Mouse (Mus musculus): ENCODE results near the gene Grb10. TPM values are rescaled to one million over a fixed set of nuclear protein-coding genes. Genes with fewer than 3 reads are reported as not detected.

Grb10 gene
- total RNA-seq (2021): 10 to 100 TPM; 46.2 to 52.1 TPM

DNA sequence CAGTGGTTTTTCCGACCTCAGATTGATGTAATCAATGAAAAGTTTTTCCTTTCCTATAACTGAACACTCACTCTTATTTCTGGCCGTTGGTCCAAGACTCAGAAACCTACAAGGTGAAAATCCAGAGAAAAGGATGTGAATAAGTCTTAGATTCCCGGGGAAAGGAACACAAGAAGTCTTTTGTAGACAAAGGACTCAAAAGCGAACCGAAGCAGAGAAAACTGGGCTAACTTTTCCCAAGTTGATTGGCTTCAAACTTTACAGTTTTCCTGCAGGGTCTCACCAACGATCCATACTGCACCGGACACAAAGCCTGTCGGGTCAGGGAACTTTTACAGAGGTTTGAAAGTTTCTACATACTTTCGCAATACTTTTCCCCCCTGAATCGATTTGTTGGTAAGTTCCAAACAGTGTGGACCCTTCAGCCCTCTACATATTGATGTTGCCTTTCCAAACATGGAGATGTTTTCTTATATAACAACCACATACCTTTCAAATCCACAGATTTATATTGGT is at the start of gene Grb10:
Grb10 (minus strand) TSS at position 214 of the 516 bp plus-strand sequence.
- DNase-seq: no peak
- intact Hi-C loops (cut with DNase I): loop anchor here (10.0 kb wide), 1 partner anchor 316 kb away; no protein-coding TSS in a partner anchor

DNA sequence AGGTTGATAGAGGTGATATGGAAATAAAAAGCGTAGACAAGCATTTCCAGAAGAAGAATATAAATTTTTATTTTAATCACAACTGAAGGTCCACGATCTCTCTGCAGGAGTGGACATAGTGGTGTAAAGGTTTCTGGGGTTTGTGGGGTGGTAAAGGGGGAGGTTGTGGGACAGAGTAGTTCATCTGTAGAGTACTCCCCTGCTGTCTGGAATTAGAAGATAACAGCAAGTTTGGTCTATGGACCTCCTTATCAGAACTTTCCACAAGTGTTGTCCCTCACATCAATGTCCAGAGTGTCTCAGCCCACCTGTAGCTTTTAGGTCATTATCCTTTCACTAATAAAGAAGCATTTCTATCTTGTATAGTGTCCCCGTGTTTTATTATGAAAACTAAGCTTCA is 43.2 kb upstream of the Grb10 start:
- no peak for DNase-seq
- intact Hi-C loops (cut with DNase I): no loop called here

DNA sequence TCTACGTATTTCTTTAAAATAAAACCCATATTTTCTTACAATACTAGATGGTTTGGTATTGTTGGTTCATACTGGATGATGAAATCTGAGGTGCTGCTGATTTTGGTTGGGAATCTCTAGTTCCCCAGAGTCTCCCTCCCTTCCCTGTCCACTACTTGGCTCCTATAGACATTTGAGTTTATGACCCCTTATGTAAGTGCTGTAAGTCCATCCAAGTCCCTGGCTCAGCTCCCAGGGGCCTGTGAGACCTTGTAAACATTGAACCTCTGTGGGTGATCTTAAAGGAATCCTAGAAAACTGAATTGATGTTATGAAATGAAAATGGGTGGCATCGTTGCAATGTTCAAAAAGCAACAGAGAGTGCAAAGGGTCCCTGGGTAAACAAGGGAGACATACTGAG is 40.7 kb upstream of the Grb10 start:
- no peak for DNase-seq
- intact Hi-C loops (cut with DNase I): no loop called here

DNA sequence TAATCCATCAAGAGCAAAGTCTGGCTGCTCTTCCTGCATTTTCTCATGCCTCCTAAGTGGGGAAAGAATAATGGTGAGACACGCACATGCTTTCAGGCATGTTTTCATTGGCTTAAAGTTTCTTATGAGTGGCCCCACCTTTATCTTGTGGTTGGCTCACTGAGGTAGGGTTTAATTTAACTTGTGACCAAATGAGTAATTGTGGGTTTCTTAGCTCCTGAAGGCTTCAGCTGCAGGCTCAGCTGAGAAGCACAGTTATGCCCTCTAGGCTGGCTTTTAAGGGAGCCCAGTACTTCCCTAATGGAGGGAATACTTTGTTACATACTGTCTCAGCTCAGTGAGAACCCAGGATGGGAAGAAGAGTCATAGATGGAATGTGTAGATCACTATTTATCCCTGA is 37.0 kb upstream of the Grb10 start:
- intact Hi-C loops (cut with DNase I): no loop called here
- no peak for DNase-seq

DNA sequence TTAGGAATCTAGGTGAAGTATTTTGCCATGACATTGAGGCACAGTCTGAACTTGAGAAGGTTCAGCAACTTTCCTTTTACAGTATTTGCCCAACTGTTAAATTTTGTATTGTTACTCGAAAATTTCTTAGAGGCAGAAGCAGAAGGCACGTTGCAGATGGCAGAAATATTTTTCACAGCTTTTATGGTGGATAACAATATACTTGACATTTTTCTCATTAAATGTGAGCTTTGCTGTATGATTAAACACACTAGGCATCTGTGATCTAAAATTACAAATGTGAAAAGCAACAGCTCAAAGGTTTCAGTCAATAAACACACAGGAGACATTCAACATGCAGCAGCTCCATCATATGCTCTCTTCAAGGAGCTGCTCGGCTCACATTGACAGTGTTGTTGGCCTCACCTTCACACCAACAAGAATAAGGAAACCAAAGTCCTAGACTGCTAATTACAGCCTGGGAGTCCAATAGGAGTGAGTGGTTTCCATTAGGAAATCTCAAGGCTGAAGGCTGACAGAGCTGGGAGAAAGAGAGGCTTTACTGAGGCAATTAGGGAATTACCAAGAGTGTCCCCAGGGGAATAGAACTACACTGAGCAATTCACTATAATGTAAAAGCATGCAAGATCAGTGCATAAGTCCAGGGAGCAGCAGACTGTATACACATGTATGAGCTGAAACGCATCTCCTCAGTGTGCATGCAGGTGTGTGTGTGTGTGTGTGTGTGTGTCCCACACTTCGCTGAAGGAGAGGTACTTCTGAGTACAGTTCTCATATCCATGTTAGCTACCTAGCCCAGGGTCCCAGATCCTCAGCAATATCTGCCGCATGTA is 35.1 kb upstream of the Grb10 start:
- intact Hi-C loops (cut with DNase I): no loop called here
- DNase-seq: no peak

DNA sequence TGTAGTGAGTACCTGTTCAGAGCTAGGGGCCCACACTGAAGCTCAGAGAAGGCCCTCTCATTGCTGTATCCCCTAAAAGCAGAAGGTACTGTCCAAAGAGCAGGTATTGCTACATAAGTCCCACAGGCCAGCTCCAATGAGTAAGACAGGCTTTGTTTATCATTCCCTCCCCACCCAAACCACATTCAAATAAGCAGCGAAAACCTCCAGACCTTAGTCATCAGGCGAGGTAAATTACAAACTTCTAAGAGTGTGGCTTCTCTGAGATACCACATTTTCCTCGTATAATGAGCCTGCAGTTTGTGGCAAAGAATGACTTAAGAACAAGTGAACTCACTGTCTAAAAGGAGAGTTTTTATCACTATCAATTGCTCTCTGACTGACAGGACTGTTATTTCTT is 33.8 kb upstream of the Grb10 start:
- no peak for DNase-seq
- intact Hi-C loops (cut with DNase I): no loop called here

DNA sequence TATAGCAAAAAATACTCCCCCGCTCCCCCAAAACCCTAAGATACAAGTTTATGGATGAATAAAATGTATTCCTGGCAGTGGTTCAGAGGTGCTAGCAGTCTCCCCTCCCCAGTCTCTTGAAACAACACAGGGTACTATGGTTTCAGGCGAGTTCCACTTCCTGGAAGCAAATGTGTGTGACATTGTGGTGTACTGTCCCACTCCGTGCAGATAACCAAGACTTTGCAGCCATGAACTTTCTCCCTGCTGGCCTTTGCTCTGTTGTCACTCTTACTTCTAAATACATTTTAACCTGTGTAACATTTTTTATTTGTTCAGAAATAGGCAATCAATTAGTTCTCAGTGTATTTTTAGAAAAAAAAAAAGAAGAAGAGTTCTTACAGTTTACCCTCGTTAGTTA is 20.5 kb upstream of the Grb10 start:
- intact Hi-C loops (cut with DNase I): no loop called here
- DNase-seq: no peak

DNA sequence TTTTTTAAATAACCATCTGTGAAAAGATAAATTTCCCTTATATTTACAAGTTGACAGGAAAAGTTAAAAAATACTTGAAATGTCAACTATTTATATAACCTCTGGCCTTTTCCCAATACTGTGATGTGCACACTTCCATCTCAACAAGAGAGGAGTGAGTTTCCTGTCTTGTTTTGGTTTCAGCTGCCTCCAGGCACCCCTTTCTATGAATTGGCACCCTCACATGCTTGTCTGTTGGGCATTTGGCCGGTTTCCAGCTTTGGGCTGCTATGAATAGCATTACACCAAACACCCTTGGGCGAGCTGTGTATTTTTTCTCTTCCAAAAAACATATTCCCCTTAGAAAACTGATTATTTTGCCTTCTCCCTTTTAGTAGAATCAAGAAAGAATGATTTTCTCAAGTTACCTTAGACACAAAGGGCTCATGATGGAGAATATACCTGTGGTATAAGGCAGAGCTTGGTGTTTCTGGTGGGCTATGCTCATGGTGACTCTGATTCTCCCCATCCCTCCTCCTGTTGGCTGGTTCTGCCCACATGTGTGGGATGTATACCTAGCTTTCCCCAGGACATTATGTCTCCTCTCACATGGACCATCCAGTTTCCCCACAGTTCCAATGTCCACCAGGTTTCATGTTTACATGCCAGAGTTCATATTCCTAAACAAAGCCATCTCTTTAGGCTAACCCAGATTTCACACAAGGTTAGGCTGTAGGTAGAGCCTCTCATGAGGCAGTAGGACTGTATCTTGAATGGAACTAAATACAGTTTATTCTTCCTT is 10.3 kb upstream of the Grb10 start:
- intact Hi-C loops (cut with DNase I): no loop called here
- DNase-seq: peak; percentile 32

DNA sequence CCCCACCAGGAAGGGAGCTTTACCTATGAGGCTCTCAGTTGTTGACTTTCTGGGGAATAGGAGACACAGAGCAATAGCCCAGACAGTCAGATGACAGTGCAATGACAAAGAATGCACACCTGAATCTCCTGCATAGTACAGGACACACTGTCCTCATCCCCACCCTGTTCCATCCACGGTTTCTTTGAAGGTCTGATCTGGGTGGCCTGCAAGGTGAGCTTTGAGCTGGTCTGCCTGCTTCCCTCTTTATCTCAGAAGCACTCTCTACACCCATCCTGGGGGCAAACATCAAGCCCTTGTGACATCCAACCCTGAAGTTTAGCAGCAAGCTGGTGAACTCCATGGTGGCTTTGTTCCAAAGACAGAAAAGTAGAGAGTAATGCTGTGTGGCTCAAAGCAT is 9.7 kb upstream of the Grb10 start:
- no peak for DNase-seq
- intact Hi-C loops (cut with DNase I): no loop called here

DNA sequence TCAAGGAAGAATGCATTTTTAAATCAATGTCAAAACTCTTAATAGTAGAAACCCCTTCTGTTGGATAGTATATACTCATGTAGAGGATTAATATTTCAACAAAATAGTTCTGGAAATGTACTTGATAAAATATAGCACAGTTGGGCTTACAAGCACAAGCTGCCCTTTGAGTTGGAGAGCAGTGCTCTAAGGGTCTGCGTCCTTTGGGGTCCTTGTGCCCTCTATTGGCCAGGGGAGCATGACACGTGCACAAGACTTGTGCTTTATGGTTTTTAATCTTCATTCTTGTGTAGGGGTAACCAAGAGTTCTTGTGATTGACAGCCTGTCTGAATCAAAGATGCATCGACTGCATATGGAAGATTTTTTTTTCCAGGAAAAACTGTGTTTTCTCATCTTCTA is 5.8 kb upstream of the Grb10 start:
- intact Hi-C loops (cut with DNase I): no loop called here
- DNase-seq: no peak

DNA sequence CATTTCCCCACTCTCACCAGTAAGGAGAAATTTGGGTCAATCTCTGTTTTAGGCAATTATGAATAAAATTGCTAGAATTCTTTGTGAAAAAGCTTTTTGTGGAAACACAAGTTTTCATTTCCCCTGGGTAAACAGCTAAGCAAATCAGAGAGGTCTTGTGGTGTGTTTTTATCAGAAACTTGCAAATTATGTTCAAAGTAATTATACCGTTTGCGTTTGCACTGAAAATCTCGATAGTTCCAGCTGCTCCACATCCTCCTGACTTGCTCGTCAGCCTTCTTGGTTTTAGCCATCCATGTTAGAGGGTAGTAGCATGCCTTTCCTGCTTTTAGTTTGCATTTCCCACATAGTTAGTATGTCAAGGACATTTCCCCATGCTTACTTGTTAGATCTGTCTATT is 3.3 kb upstream of the Grb10 start:
- intact Hi-C loops (cut with DNase I): no loop called here
- DNase-seq: no peak

DNA sequence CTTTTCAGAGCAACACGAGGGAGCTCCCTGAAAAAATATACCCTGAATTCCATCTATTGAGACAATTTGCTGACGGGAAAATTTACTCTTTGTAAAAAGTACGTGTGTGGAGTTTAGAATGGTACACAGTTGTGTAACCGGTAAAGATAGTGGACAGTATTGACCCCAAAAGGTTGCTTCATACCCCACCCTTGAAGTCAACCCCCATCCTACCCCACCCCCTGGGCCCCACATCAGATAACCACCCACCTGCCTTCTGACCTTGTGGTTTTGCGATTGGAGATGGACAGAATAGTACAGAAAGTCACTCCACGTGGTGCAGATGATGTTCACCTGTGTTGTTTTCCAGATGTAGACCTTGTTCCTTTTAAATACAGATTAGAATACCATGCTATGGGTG is 2.9 kb upstream of the Grb10 start:
- intact Hi-C loops (cut with DNase I): no loop called here
- DNase-seq: no peak

DNA sequence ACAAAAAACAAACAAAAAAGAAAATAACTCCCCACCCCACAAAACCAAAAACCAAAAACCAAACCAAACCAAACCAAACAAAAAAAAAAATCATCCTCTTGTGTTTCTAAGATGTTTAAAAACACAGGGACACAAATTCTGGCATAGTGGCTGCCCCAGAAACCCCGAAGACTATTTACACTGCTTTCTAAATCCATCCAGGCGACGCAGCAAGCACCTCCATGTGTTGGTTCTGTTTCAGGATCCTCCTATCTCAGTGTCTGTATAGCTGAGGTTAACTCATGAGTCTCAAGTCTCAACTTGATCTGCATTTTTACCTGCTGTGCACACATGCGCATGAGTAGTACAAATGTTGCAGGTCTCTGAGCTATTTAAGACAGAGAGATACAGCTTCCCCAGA is 1.9 kb upstream of the Grb10 start:
- intact Hi-C loops (cut with DNase I): no loop called here
- DNase-seq: no peak

DNA sequence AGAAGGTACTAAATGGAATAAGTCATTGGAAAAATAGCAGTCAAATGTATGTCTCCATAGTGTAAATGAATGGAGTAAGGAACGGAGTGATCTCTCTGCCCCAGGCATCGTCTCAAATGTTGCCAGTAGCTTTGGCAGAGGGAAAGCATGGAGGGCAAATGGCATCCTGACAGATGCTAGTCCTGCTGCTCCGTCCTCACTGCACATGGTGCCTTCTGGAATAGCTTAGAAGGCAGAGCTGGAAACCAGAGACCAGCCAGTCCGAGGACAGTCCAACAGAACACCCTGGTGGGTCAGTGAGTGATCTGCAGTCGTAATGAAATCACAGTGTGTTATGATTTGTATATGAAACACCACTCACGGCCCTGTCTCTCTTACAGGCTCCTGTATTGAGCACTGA is 1.3 kb upstream of the Grb10 start:
- peak; percentile 62 for DNase-seq
- intact Hi-C loops (cut with DNase I): loop anchor here (10.0 kb wide), 1 partner anchor 315 kb away; no protein-coding TSS in a partner anchor

DNA sequence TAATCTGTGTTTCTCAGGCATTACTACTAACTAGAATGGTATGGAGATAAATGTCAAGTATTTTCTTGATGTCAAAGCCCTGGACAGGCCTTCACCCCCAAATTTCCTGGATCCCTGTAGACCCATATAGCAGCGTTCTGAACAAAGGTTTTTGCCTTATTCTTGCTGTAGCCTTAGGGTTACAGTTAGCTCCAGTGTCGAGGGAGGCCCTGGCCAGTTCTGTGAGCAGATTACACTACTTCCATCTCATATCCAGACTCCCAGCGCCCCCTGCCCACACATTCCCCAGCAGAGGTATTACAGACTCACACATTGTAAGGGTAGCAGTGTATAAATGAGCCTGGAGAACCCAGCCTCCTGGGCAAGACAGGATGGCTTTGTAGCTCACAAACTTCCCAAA is 615 bp upstream of the Grb10 start:
- intact Hi-C loops (cut with DNase I): loop anchor here (10.0 kb wide), 1 partner anchor 316 kb away; no protein-coding TSS in a partner anchor
- DNase-seq: no peak

DNA sequence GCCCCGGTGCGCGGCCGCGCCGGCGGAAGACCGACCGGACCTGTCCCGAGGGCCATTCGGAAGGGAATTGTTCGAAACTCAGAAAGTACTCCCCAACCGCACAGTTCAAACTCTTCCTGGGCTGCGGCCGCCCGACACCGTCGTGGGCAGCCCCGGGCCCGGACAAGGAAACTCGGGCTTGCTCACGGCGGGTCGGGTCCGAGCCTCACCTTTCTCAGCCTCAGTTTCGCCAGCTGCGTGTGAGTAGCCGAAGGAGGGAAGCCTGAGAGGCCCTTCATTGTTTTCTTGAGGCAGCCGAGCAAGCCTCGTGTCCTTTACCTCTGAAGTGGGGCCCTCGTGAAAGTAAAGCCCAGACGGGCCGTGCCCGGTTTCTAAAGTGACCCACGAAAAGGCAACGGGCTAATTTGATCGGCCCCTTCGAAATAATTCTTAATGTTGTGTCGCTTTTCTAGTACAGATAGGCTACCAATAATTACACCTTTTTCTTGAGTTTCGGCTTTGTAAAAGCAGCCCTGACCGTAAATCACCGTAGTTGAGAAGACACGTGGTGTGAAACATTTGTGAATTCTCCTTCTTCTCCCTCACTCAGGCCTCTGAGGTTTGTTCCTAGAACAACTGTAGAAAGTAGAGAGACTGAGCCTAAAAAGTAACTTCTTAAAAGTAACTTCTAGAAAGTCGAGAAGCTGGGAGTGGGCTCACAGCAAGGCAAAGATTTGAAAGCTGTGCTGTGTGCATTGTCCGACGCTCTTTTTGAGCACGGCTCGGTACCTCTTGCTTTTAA is 604 bp downstream of the Grb10 start:
- intact Hi-C loops (cut with DNase I): loop anchor here (10.0 kb wide), 1 partner anchor 317 kb away; no protein-coding TSS in a partner anchor
- no peak for DNase-seq

DNA sequence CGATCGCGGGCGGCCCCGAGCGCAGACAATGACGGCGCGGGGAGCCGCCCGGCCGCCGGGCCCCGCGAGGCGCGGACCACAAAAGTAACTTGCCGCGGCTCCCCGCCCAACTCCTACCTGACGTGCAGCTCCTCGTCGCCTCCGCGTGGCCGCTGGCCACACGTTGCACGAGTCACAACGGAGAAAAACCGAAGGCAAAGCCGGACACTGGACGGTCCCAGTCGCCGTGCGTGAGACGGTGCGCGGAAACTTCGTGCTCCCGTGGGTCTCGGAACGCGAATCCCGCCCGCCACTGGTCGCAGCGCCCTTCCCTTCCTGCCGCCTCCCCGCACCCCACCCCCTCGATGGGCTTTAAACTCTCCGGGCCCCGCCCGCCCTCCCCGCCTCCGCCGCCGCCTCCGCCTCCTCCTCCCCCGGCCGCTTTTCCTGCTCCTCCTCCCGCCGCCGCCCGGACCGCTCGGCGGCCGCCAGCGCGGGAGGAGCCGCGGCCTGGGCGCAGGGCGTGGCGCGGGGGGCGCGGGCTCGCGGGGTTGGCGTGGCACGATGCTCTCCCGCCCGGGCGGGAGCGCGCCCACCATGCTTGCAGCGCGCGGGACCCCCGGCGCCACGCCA is 1.3 kb downstream of the Grb10 start:
- peak; percentile 19 for DNase-seq
- intact Hi-C loops (cut with DNase I): loop anchor here (10.0 kb wide), 1 partner anchor 318 kb away; no protein-coding TSS in a partner anchor

DNA sequence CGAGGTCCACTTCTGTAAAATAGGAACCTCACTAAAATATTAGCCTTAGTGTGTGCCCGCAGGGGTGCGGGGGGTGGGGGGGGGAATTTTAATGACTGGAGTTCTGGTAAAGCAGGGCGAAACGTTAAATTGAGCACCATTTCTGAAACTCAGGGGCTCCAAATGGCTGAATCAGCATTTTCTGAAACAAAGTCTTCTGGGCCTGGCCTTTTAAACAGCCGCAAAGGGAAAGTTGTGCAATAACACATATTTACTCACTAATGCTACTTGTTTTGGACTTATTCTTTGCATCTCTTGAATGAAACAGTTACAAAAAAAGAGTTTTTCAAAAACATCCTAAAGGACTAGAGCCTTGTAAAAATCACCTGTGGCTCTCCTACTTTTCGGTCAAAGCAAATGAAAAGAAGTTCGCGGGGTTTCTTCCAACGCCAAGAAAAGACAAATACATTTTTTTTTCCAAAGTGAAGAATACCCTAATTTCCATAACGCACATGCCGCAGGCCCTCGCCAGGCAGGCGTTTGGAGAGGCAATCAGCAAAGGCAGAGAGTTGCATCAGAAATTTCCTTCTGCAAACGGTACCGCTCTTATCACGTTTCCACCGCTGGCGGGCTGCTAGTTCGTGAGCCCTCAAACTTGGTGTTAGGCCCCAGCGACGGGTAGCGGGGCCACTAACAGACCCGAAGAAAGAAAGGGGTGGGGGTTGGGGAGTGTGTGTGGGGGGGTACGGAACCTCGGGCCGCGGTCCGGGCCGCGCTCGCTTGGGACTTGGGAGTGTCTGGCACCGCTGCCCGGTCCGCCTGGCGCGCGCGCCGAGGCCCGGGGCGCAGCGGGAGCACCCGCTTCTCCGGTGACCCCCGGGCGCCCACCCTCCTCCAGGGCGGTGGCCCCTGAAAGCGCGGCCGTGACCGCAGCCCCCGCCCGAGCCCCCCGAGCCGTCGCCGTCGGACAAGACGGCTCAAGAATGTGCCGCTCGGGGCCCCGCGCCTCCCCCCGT is 2.3 kb downstream of the Grb10 start:
- intact Hi-C loops (cut with DNase I): loop anchor here (10.0 kb wide), 1 partner anchor 319 kb away; no protein-coding TSS in a partner anchor
- no peak for DNase-seq

DNA sequence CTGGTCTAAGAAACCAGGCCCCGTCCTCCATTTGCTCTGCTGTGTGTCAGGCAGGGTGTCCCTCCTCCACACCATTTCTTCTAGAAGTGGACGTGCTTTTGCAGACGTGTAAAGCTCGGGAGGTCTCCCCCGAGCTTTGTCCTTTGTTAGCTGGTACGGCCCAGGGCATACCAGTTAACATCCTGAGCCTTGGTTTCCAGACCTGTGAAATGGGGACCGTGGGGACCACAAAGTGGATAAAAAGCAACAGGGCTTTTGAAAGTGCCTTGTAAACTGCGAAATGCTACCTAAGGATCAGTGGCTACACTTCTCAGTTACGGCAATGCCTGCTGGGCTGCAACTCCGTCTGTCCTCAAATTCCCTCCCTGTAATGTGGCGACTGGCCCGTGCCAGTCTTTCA is 3.2 kb downstream of the Grb10 start:
- intact Hi-C loops (cut with DNase I): loop anchor here (10.0 kb wide), 1 partner anchor 319 kb away; no protein-coding TSS in a partner anchor
- DNase-seq: no peak

All from left cerebral cortex, postnatal 4 days (tissue).